Mouse (Mus musculus) testis, adult 2 months (tissue): ENCODE measurements around the gene Mxd4.

Experiments used
- CTCF ChIP-seq: fragments of 200-500 bp; IDR thresholded peaks from 2 replicates; pipeline ENCODE4 v1.5.1; 2012; ENCODE audit warnings: low read depth, mild to moderate bottlenecking, inconsistent platforms, low read length, moderate library complexity; ENCODE audit not compliant: control insufficient read depth, insufficient read depth, insufficient replicate concordance
- POLR2A ChIP-seq: fragments of 200-500 bp; IDR thresholded peaks from 2 replicates; pipeline ENCODE4 v1.6.1; 2012; ENCODE audit warnings: low read depth, mild to moderate bottlenecking, inconsistent platforms, low read length, moderate library complexity; ENCODE audit not compliant: control insufficient read depth

DNA sequence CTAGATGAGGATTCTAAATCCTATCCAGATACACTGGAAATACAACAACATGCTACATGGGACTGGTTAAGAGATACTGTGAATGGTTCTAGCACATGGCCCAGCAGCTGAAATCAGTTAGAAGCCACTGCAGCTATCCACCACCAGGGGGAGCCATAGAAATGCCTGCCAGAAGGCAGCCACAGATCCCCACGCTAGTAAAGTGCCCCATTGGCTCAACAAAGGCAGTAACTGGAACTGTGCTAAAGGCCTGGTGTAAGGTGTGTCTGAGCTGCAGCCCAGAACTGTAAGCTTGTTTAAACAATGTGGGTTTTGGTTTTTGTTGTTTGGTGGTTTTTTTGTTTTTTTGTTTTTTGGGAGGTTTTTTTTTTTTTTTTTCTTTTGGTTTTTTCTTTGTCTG is 22.8 kb upstream of the Mxd4 start:
- TF ChIP-seq POLR2A (no peak), CTCF (peak; percentile 88)
